Mouse (Mus musculus) olfactory bulb, adult 2 months (tissue): ENCODE measurements at regions not wholly inside any gene's neighbourhood (a gene's known extent, or its start where the extent isn't known, plus 50 kb on each side); places are given as distances from the start of the nearest gene placed in this dataset.

Experiments
- CTCF ChIP-seq: fragments of 200-500 bp; IDR thresholded peaks from 2 replicates; pipeline ENCODE4 v1.5.1; 2012; ENCODE audit warnings: low read depth, mild to moderate bottlenecking, low read length, moderate library complexity; ENCODE audit not compliant: insufficient read depth
- POLR2A ChIP-seq: fragments of 200-500 bp; IDR thresholded peaks from 2 replicates; pipeline ENCODE4 v1.6.1; 2012; ENCODE audit warnings: mild to moderate bottlenecking, low read depth, low read length, moderate library complexity; ENCODE audit not compliant: insufficient read depth

DNA sequence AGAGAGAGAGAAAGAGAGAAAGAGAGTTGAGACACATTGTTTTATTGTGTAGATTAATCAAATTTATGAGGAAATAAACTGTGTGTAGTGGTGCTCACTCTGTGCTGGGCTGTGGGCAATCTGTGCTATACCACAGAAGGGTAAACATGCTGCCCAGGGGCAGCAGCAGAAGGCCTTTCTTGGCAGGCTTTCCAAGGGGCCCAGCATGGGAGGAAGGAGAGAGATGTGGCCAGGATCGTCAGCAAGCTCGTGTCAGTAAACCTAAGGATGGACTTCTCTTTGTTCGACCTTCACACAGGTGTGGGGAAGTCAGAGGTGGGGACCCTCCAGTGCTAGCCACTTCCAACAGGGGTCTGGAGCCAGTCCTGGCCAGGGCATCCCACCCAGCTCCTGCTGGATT, 271.4 kb upstream of the Rnaseh2b start:
- TF ChIP-seq POLR2A (no peak), CTCF (no peak)
